Mouse (Mus musculus): ENCODE results near the gene Gm45337. TPM values are rescaled to one million over a fixed set of nuclear protein-coding genes. Genes with fewer than 3 reads are reported as not detected.
"Not testable (repeated sequence)": the region's sequence is repeated elsewhere in the genome, so short reads cannot be mapped to it uniquely, and the experiment has no call there.

The Gm45337 gene
- polyA plus RNA-seq, 2 experiments: not detected

GRCm38 (mm10) chr7:142169836-142170235, 25.4 kb upstream of the Gm45337 start:
- no peaks in the 10 kb centered on the region for H3K36me3 ChIP-seq (ENCODE audit: control insufficient read depth, insufficient read depth, low read length)
- WGBS: 46% methylated on average over 3 of the region's 3 CpGs
- no peaks in the 10 kb centered on the region for H3K27me3 ChIP-seq (ENCODE audit: control insufficient read depth, insufficient read depth, low read length)
- ATAC-seq (ENCODE audit: low FRiP score, low read depth): no peak
- H3K9ac ChIP-seq (ENCODE audit: low read depth, low read length, severe bottlenecking): no peak overlapping the region
- no peak for TF ChIP-seq POLR2A (IDR thresholded peaks at IDR 0.05; ENCODE audit: borderline replicate concordance, extremely low read depth, insufficient read depth, insufficient read length)
- no peak overlapping the region for H3K4me3 ChIP-seq (replicated peaks; ENCODE audit: low read length)
- H3K27ac ChIP-seq (replicated peaks; ENCODE audit: low read depth, low read length): no peak overlapping the region
- peak; percentile 10 for DNase-seq (ENCODE audit: low spot score)
- no peaks in the 10 kb centered on the region for H3K4me1 ChIP-seq (ENCODE audit: control insufficient read depth, insufficient read depth, low read length)
- H3K9me3 ChIP-seq (ENCODE audit: control insufficient read depth, low read length): no peaks in the 10 kb centered on the region
- no peak overlapping the region for H3K4me2 ChIP-seq (replicated peaks; ENCODE audit: low read depth, low read length, severe bottlenecking)

- H3K27ac ChIP-seq (replicated peaks; ENCODE audit: low read depth, low read length); H3K36me3 ChIP-seq (ENCODE audit: control insufficient read depth, insufficient read depth, low read length); ATAC-seq (ENCODE audit: low FRiP score, low read depth); H3K27me3 ChIP-seq (ENCODE audit: control insufficient read depth, insufficient read depth, low read length); H3K9ac ChIP-seq (ENCODE audit: low read depth, low read length, severe bottlenecking); H3K4me1 ChIP-seq (ENCODE audit: control insufficient read depth, insufficient read depth, low read length); H3K9me3 ChIP-seq (ENCODE audit: control insufficient read depth, low read length); DNase-seq (ENCODE audit: low spot score); H3K4me2 ChIP-seq (replicated peaks; ENCODE audit: low read depth, low read length, severe bottlenecking); H3K4me3 ChIP-seq (replicated peaks; ENCODE audit: low read length): not testable (repeated sequence)
Observed at GRCm38 (mm10) chr7:142165639-142166038, 21.2 kb upstream of the Gm45337 start, which contains the start of gene Gm4553. Gene Gm4553, minus strand, starts transcription at chr7:142165739.

- no peak overlapping the region for H3K4me2 ChIP-seq (replicated peaks; ENCODE audit: low read depth, low read length, severe bottlenecking)
- no peaks in the 10 kb centered on the region for H3K36me3 ChIP-seq (ENCODE audit: control insufficient read depth, insufficient read depth, low read length)
- no peak overlapping the region for H3K9ac ChIP-seq (ENCODE audit: low read depth, low read length, severe bottlenecking)
- no peak overlapping the region for H3K27ac ChIP-seq (replicated peaks; ENCODE audit: low read depth, low read length)
- H3K9me3 ChIP-seq (ENCODE audit: control insufficient read depth, low read length): no peaks in the 10 kb centered on the region
- DNase-seq (ENCODE audit: low spot score) (no peak), ATAC-seq (ENCODE audit: low FRiP score, low read depth) (no peak)
- no peaks in the 10 kb centered on the region for H3K27me3 ChIP-seq (ENCODE audit: control insufficient read depth, insufficient read depth, low read length)
- H3K4me1 ChIP-seq (ENCODE audit: control insufficient read depth, insufficient read depth, low read length): no peaks in the 10 kb centered on the region
- WGBS: 96% methylated on average over 3 of the region's 3 CpGs
- no peak for TF ChIP-seq POLR2A (IDR thresholded peaks at IDR 0.05; ENCODE audit: borderline replicate concordance, extremely low read depth, insufficient read depth, insufficient read length)
- no peak overlapping the region for H3K4me3 ChIP-seq (replicated peaks; ENCODE audit: low read length)
Observed at GRCm38 (mm10) chr7:142159366-142159765, 15.0 kb upstream of the Gm45337 start.

- not testable (repeated sequence) for H3K27me3 ChIP-seq (ENCODE audit: control insufficient read depth, insufficient read depth, low read length); H3K4me2 ChIP-seq (replicated peaks; ENCODE audit: low read depth, low read length, severe bottlenecking); DNase-seq (ENCODE audit: low spot score); H3K27ac ChIP-seq (replicated peaks; ENCODE audit: low read depth, low read length); ATAC-seq (ENCODE audit: low FRiP score, low read depth); H3K4me1 ChIP-seq (ENCODE audit: control insufficient read depth, insufficient read depth, low read length); H3K9me3 ChIP-seq (ENCODE audit: control insufficient read depth, low read length); H3K4me3 ChIP-seq (replicated peaks; ENCODE audit: low read length); H3K36me3 ChIP-seq (ENCODE audit: control insufficient read depth, insufficient read depth, low read length); H3K9ac ChIP-seq (ENCODE audit: low read depth, low read length, severe bottlenecking)
- WGBS: 30% methylated on average over 2 of the region's 2 CpGs
Observed at GRCm38 (mm10) chr7:142157013-142157412, 12.6 kb upstream of the Gm45337 start, which contains the start of gene Gm29735. Gene Gm29735, minus strand, starts transcription at chr7:142157113.

- Histone ChIP-seq H3K9me3 (ENCODE audit: control insufficient read depth, low read length) (no peaks in the 10 kb centered on the region), H3K27me3 (ENCODE audit: control insufficient read depth, insufficient read depth, low read length) (no peaks in the 10 kb centered on the region), H3K27ac (replicated peaks; ENCODE audit: low read depth, low read length) (no peak overlapping the region), H3K4me2 (replicated peaks; ENCODE audit: low read depth, low read length, severe bottlenecking) (no peak overlapping the region), H3K4me1 (ENCODE audit: control insufficient read depth, insufficient read depth, low read length) (no peaks in the 10 kb centered on the region), H3K36me3 (ENCODE audit: control insufficient read depth, insufficient read depth, low read length) (no peaks in the 10 kb centered on the region), H3K9ac (ENCODE audit: low read depth, low read length, severe bottlenecking) (no peak overlapping the region), H3K4me3 (replicated peaks; ENCODE audit: low read length) (no peak overlapping the region)
- 75% methylated on average over 1 of the region's 1 CpGs for WGBS
- TF ChIP-seq POLR2A (IDR thresholded peaks at IDR 0.05; ENCODE audit: borderline replicate concordance, extremely low read depth, insufficient read depth, insufficient read length): no peak
- ATAC-seq (ENCODE audit: low FRiP score, low read depth) (no peak), DNase-seq (ENCODE audit: low spot score) (no peak)
Observed at GRCm38 (mm10) chr7:142155308-142155707, 10.9 kb upstream of the Gm45337 start.

GRCm38 (mm10) chr7:142152191-142152590, 7.8 kb upstream of the Gm45337 start:
- H3K27me3 ChIP-seq (ENCODE audit: control insufficient read depth, insufficient read depth, low read length): no peaks in the 10 kb centered on the region
- no peak overlapping the region for H3K4me2 ChIP-seq (replicated peaks; ENCODE audit: low read depth, low read length, severe bottlenecking)
- H3K4me1 ChIP-seq (ENCODE audit: control insufficient read depth, insufficient read depth, low read length): no peaks in the 10 kb centered on the region
- H3K4me3 ChIP-seq (replicated peaks; ENCODE audit: low read length): no peak overlapping the region
- 69% methylated on average over 4 of the region's 4 CpGs for WGBS
- no peak overlapping the region for H3K27ac ChIP-seq (replicated peaks; ENCODE audit: low read depth, low read length)
- H3K36me3 ChIP-seq (ENCODE audit: control insufficient read depth, insufficient read depth, low read length): no peaks in the 10 kb centered on the region
- no peak for TF ChIP-seq POLR2A (IDR thresholded peaks at IDR 0.05; ENCODE audit: borderline replicate concordance, extremely low read depth, insufficient read depth, insufficient read length)
- H3K9ac ChIP-seq (ENCODE audit: low read depth, low read length, severe bottlenecking): no peak overlapping the region
- ATAC-seq (ENCODE audit: low FRiP score, low read depth) (no peak), DNase-seq (ENCODE audit: low spot score) (no peak)
- H3K9me3 ChIP-seq (ENCODE audit: control insufficient read depth, low read length): no peaks in the 10 kb centered on the region

All from limb, embryonic 14.5 days (tissue).